Mouse (Mus musculus): ENCODE measurements around the gene Gm4763. TPM values are rescaled to one million over a fixed set of nuclear protein-coding genes. Genes with fewer than 3 reads are reported as not detected.
"Not testable (repeated sequence)": the region's sequence is repeated elsewhere in the genome, so short reads cannot be mapped to it uniquely, and the experiment has no call there.

Gm4763 gene
- total RNA-seq (2022), result not detected

DNA sequence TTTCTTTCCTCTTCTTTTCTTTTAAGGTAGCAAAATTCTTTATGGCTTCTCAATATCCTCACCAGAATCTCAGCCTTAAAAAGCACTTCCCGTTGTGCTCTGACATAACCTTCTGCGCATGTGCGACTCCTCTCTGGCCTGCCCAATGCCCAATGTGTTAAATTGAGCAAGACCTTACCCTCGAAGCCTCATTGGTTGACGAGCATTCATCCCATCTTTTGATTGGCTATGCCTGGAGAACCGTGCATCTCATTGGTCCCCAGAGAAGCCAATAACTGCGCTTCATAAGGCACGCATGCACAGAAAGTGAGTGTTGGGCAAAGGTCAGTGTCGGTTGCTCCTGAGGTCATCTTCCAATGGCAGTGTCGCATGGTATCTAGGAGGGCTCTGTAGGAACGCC is at the start of gene Gm4763:
Gene Gm4763 (minus strand): TSS at position 101 of the 400 bp plus-strand sequence.
- DNase-seq (ENCODE audit: low spot score in 2 of 2), result not testable (repeated sequence)

DNA sequence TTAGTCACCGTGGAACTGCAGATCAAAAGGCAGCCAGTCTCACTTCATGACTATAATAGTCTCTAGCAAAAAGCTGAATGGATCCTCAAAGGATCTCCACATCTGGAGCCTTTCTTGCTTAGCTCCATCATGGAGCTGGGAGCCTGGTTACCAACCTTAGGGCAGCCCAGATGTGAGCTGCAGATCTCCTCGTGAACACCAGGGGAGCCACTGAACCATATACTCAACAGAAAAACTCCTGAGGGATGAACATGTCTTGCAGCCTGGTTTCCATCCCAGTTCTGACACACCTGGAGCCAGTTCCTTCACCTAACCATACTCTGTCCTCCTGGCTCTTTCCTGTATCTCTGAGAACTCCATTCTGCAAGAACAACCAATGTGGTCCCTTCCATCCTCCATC is 49.4 kb upstream of the Gm4763 start:
- no peak for DNase-seq (ENCODE audit: low spot score in 2 of 2)

DNA sequence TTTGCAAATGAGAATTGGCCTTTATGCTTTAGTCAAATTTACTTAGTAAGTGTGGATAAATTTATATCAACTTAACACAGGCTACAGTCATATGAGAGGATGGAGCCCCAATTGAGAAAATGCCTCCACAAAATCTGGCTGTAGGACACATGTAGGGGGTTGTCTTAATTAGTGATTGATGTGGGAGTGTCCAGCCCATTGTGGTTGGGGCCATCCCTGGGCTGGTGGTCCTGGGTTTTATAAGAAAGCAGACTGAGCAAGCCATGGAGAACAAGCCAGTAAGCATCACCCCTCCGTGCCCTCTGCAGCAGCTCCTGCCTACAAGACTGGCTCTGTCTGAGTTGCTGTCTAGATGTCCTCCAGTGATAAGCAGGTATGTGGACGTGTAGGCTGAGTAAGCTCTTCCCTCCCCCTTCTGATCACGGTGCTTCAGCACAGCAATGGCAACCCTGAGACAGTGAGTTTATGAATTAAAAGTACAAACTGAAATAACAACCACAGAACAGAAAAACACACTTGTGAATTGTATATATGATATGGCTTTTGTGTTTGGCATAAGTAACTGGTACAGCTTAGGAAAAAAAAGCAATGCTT is 47.3 kb upstream of the Gm4763 start:
- no peak for DNase-seq (ENCODE audit: low spot score in 2 of 2)

DNA sequence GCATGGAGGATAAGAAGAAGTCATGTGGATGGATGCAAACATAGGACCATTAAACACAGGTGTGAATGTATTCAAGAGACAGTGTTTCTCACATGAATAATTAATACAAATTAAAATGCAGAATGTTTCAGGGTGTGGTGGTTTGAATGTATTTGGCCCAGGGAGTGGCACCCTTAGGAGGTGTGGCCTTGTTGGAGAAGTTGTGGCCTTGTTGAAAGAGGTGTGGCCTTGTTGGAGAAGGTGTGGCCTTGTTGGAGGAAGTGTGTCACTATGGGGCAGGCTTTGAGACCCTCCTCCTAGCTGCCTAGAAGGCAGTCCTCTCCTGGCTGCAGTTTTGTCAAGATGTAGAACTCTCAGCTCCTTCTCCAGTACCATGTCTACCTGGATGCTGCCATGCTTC is 44.7 kb upstream of the Gm4763 start:
- DNase-seq (ENCODE audit: low spot score in 2 of 2), result no peak

DNA sequence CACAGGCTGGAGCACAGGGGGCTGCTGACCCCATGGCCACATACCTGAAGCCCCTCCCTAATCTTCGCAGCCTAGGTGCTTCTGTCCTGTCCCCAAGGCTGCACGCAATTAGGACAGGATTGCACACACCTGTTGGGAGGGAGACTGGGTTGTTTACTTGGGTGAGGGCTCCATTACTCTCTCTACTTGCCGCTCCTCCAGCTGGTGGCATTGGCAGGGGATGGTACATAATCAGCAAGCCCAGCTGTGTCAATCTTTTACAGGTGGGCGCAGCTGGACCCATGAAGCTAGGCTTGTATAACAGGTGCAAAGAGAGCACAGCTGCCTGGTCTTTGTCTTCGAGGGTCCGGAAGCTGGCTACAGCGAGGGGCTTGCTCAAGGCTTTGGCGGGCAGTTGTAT is 35.9 kb upstream of the Gm4763 start:
- DNase-seq (ENCODE audit: low spot score in 2 of 2), result no peak

DNA sequence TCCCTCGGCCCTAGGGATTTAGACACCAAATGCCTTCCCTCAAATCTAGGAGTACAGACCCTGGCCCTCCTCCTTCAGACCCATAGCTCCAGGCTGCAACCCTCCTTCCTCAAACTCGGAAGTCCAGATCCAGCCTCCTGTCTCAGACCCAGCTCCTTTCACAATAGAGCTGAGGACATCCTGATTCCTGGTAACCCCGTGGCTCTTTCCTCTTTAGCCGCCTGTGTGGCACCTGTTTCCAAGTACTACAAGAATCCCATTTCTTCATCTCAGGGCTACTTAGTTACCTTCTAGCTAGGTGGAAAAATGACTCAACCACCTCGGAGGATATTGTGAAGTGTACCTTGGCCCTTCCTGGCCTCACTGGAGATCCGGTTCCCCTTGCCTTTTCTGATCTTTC is 34.5 kb upstream of the Gm4763 start:
- no peak for DNase-seq (ENCODE audit: low spot score in 2 of 2)

DNA sequence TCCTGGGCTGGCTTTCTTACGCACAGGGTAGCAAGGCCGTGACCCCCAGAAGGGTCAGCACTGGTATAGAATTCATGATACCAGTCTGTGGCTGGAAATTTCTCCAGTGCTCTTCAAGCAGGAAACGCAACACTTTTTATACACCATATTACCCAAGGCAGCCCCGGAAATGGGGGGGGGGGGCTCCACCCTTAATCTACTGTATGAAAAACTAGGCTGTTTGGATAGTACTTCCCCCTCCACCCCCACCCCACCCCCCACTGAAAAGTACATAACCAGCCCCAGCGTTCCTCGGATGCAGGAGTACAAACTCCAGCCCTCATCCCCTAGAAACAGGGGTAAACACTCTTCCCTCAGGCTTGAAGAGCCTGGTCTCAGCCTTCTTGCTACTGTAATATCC is 33.5 kb upstream of the Gm4763 start, which contains the start of gene Cd177:
Gene Cd177 (minus strand): TSS at position 101 of the 400 bp plus-strand sequence.
- DNase-seq (ENCODE audit: low spot score in 2 of 2), result no peak

DNA sequence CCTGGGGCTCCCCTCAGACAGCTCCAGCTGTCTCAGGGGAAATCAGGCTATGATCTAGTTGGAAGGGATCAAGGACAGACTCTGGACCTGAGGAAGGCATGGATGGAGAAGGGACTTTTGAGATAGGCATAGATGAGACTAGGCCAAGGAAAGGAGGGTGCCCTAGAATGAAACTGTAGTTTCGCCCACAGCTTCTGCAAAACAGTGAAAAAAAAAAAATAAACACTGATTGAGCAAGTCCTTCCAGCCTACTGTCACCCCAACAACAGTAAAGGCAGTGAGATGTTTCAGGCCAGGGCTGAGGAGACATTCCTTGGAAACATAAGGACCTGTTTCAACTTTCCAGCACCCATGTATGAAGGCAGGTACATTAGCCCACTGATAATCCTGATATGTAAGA is 31.8 kb upstream of the Gm4763 start:
- no peak for DNase-seq (ENCODE audit: low spot score in 2 of 2)

DNA sequence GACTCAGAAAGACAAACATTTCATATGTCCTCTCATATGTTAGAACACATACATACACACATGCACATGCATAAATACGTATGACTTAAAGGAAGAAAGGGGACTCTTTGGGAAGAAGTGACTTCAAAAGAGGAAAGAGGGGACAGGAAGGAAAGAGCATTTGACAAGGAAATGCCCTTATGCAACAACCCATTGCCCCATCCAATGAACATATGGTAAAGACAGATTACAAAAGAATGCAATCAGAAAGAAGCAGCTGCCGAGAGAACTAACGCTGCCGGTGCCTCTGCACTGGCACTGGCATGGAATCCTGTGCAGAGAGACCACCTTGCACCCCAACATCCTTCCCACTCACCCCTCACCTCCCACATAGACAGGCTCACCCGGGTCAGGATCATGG is 26.8 kb upstream of the Gm4763 start:
- DNase-seq (ENCODE audit: low spot score in 2 of 2), result no peak

DNA sequence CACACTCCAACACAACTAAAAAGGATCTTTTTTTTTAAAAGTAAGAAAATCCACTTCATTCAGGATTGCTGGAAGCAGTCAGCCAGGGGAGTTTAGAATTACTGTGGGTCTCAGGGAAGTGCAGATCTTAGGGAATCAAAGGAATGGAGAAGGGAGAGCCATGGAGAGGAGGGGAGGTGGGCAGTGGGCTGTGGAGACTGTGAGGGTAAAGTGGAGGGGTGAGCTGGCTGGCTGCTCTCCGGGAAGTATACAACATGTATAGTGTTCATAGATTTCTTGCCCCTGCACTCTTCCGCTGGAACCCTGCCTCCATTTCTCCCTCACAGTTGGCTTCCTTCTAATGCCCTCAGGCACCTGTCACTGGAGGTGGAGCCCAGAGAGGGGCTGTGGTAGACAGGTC is 24.9 kb upstream of the Gm4763 start:
- DNase-seq (ENCODE audit: low spot score in 2 of 2), result no peak

DNA sequence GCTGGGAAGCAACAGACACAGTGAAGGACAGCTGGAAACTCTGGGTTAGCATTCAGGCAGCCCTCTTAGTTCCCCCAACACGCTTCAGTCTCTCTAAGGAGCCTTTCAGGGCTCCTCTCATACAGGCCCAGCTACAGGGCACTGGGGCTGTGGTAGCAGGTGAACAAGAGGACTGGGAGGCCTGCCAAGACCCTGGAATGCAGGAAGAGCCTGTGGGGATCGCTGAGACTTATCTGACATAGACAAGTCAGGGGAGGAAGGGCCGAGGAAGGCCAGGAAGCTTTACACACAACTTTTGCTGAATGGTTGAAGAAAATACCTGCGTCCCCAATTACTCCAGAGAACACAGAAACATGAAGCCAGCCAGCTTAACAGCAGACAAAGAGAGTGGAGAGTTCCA is 24.0 kb upstream of the Gm4763 start:
- no peak for DNase-seq (ENCODE audit: low spot score in 2 of 2)

DNA sequence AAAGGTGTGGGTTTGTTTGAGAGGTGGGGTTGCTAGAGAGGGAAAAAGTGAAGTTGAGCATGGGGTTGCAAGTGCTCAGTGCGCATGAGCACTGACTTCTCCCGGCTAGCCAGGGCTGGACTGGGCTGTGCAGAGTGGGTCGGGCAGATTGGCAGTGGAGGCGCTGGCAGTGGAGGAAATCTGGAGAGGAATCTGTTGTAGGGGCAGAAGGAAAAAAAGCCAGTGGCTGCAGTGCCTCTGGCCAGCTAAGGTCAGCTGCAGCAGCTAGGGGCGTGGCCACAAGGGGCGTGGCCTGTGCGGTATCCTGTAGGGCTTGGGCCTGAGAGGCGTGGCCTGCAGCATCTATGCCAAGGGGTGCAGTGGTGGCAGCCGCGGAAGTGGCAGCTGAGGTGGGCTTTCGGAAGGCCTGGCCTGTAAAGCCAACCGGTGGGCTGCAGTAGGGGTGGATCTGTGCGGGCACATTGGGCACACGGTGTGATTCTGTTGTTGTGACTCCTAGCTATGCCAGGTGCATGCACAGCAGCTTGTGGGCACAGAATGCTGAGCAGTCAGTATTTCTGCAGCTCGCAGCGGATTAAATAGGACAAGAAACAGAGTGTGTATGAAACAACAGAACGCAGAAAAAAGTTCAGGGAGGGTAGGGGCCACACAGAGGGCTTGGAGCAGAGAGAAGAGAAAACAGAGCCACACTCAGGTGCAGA is 9.4 kb upstream of the Gm4763 start:
- no peak for DNase-seq (ENCODE audit: low spot score in 2 of 2)

DNA sequence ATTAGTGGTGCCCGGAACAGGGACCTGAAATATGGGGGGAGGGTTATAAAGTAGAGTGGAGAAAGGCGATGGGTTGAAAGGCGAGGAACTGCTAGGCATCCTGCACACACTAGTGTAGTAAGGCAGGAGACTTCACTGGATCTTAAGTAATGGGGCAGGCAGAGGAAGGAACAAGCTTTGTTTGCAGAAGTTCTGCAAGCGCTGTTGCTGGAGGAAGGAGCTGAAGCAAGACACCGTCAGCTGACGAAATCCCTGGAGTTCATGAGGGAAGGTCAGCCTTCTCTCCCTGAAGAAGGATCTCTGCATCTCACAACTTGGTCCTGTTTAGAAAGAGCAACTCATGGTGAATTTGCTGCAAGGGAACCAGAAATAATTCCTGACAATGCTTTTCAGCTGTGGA is 11.7 kb downstream of the Gm4763 start:
- no peak for DNase-seq (ENCODE audit: low spot score in 2 of 2)

DNA sequence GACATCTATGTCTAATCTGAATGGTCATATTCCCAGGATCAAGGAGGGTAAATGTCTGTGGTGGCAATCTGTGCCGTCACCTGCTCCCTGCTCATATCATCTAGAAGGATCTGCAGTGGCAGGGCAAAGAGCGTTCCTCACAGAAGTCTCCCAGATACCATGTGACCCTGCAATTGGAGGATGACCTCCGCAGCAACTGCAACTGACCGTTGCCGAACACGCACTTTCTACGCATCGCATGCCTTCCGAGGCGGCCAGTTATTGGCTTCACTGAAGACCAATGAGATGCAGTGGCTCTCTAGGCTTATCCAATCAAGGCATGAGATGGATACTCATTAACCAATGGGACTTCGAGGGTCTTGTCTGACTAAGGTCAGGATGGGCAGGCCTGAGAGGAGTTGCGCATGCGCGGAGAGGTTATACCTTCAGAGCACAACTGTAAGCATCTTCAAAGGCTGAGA is 17.8 kb downstream of the Gm4763 start, which contains the start of gene BC049730:
Gene BC049730 (plus strand): TSS at position 411 of the 461 bp plus-strand sequence.
- DNase-seq (ENCODE audit: low spot score in 2 of 2), result no peak

DNA sequence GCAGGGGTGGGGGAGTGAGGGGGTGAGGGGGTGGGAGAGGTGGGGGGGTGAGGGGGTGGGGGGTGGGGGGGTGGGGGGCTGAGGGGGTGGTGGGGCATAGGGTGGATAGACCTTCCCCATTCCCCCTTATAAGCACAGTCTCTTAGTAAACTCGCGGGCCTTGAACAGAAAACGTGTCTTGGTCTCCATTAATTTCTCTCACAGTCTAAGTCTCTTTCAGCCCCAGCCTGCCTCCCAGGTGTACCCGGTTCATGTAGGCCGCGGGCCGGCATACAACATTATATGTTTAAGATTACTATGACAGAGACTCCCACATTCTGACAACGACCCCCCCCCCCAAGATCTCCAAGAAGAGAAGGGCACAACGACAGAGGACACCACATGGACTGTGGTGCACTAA is 23.9 kb downstream of the Gm4763 start:
- DNase-seq (ENCODE audit: low spot score in 2 of 2), result not testable (repeated sequence)

DNA sequence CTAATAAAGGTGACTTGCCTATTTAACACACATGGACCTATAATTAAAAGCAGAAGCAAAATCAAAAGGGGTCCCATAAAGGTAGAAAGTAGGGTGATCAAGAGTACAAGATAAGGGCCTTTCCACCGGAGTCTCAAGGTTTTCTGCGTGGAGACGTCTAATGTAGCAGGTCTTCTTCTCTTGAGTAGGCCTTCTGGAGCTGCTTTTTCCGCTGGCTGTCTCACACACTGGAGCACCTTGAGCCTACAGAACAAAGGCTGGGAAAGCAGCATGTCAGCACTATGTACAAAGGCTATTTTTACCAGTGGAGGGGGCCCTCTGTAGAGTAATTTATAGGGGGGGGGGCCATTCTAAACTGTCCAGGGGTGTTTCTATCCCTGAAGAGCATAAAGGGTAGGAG is 28.8 kb downstream of the Gm4763 start:
- not testable (repeated sequence) for DNase-seq (ENCODE audit: low spot score in 2 of 2)

DNA sequence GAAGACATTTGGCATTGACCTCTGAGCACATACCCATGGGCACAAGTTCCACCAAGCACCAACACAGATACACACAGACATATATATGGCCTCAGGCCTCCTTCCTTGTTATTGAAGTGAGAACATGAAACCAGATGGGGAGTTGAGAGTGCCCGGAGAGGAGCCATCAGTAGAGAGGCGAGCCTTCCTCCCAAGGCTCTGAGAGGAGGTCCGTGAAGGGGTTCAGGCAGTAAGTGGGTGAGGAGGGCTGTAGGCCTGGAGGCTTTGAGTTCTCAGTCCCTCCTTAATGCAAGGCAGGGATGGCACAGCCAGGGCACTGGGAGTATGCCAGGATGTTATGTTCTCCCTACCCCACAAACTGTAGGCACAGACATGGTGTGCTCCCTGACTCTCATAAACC is 34.0 kb downstream of the Gm4763 start:
- DNase-seq (ENCODE audit: low spot score in 2 of 2), result not testable (repeated sequence)

DNA sequence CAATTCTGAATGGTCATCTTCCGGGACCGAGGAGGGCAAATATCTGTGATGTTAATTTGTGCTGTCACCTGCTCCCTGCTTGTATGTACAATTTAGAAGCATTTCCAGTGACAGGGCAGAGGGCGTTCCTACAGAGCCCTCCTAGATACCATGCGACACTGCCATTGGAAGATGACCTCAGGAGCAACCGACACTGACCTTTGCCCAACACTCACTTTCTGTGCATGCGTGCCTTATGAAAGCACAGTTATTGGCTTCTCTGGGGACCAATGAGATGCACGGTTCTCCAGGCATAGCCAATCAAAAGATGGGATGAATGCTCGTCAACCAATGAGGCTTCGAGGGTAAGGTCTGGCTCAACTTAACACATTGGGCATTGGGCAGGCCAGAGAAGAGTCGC is 39.2 kb downstream of the Gm4763 start:
- DNase-seq (ENCODE audit: low spot score in 2 of 2), result not testable (repeated sequence)

DNA sequence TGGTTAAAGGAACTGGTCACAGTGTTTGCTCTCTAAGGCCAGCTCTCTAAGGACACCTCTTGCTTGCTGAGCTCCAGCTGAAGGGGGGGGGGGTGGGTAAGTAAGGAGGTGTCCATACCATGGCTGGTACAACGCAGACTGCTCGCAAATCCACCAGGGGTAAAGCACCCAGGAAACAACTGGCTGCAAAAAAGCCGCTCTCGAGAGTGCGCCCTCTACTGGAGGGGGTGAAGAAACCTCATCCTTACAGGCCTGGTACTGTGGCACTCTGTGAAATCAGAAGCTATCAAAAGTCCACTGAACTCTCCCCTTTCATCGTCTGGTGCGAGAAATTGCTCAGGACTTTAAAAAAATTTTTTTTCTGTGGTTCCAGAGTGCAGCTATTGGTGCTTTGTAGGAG is 42.6 kb downstream of the Gm4763 start:
- DNase-seq (ENCODE audit: low spot score in 2 of 2), result not testable (repeated sequence)

DNA sequence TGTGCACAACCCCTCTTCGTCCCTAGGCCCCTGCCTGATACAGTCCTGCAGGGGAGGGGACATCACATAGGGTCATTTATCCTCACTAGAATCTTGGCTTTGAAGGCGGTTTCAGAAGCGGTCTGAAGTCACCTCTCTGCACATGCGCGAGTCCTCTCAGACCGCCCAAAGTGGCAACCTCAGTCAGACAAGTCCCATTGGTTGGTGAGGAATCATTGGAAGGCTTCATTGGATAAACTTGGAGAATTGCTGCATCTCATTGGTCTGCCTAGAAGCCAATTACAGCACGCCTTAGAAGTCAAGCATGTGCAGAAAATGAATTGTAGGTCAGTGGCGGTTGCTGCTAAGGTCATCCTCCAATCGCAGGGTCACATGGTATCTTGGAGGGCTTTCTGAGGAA is 50.1 kb downstream of the Gm4763 start, which contains the start of gene Tex101:
Gene Tex101 (minus strand): TSS at position 101 of the 400 bp plus-strand sequence.
- no peak for DNase-seq (ENCODE audit: low spot score in 2 of 2)

DNA sequence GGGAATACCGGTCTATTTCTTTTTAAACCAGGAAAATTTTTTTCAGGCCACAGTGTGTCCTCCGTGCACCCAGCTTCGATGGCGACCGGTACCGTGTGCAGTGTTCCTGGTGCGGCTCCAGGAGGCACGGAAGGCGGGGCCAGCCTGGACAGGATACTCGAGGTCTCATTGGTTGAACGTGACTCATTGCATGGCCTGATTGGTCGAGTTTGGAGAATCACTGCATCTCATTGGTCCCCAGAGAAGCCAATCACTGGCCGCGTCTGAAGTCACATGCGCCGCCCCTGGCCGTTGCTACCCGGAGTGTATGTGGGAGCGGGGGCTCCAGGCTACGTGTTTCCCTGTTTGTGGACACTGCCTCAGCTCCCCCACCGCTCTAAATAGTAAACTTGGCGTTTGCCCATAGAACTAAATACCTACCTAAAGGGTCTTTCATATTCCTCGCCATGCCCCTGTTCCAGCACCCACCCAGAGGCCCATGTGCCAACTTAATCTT is 54.7 kb downstream of the Gm4763 start:
- no peak for DNase-seq (ENCODE audit: low spot score in 2 of 2)

All from layer of hippocampus, adult 8-10 months (tissue).